Mouse (Mus musculus) limb, embryonic 13.5 days (tissue): ENCODE results near the gene Cdc42bpg. TPM values are rescaled to one million over a fixed set of nuclear protein-coding genes. Genes with fewer than 3 reads are reported as not detected.

Experiments used
- ATAC-seq: fragments of 200-750 bp; cut with Nextera tagmentation; 2 replicates; pipeline ENCODE4 v1.8.0; 2017; ENCODE audit warnings: low read depth, moderate number of reproducible peaks, moderate TSS enrichment; ENCODE audit not compliant: low FRiP score
- H3K27ac ChIP-seq: fragments of 300-500 bp; sonication (generic); 2 replicates; pipeline ENCODE4 v1.5.1; 2015; ENCODE audit warnings: inconsistent platforms, mild to moderate bottlenecking, moderate library complexity
- H3K27me3 ChIP-seq: fragments of 300-500 bp; sonication (generic); 2 replicates; pipeline ENCODE4 v1.6.1; 2015; ENCODE audit warnings: mild to moderate bottlenecking, inconsistent platforms
- H3K36me3 ChIP-seq: fragments of 300-500 bp; sonication (generic); 2 replicates; pipeline ENCODE4 v1.6.1; 2015; ENCODE audit warnings: inconsistent platforms, mild to moderate bottlenecking, moderate library complexity
- H3K4me1 ChIP-seq: fragments of 300-500 bp; sonication (generic); 2 replicates; pipeline ENCODE4 v1.6.1; 2015; ENCODE audit warnings: inconsistent platforms
- H3K4me2 ChIP-seq: fragments of 300-500 bp; sonication (generic); replicated peaks from 2 replicates; pipeline ENCODE4 v1.6.1; 2015; ENCODE audit warnings: inconsistent platforms, mild to moderate bottlenecking, moderate library complexity
- H3K4me3 ChIP-seq: fragments of 300-500 bp; sonication (generic); 2 replicates; pipeline ENCODE4 v1.5.1; 2015; ENCODE audit warnings: moderate library complexity, mild to moderate bottlenecking, inconsistent platforms
- H3K9ac ChIP-seq: fragments of 300-500 bp; sonication (generic); 2 replicates; pipeline ENCODE4 v1.6.1; 2015; ENCODE audit warnings: mild to moderate bottlenecking, inconsistent platforms
- H3K9me3 ChIP-seq: fragments of 300-500 bp; sonication (generic); 2 replicates; pipeline ENCODE4 v1.6.1; 2016; ENCODE audit warnings: inconsistent platforms
- WGBS: fragments of 180-500 bp; shearing (Covaris S2); methylation state at CpG from one replicate; pipeline ENCODE4 v1.1.7; 2015; 5-methylcytosine and 5-hydroxymethylcytosine counted together
- polyA plus RNA-seq: library from polyadenylated mRNA; unstranded; fragments of >200 nt; fragmentation: Nextera tagmentation; extraction: Ambion mirVana; gene quantifications from 2 replicates; pipeline ENCODE4 v1.2.1, GENCODE M21; 2015

Gene Cdc42bpg
- polyA plus RNA-seq, 1 experiment from 2014 or later = 0.70 TPM

- Histone ChIP-seq H3K4me1 (peaks cover 38% of the 10 kb centered on the region), H3K9me3 (no peaks in the 10 kb centered on the region), H3K4me3 (peak overlapping the region; percentile 87), H3K36me3 (peaks cover 45% of the 10 kb centered on the region), H3K4me2 (peak overlapping the region; percentile 88), H3K27ac (peak overlapping the region; percentile 72), H3K27me3 (no peaks in the 10 kb centered on the region), H3K9ac (peak overlapping the region; percentile 89)
- ATAC-seq = no peak
- 30% methylated on average over 6 of the region's 6 CpGs for whole genome bisulfite sequencing
These were observed 27.7 kb upstream of the Cdc42bpg start for GRCm38 (mm10) chr19:6278439-6279073.

- Histone ChIP-seq H3K36me3 (peaks cover 55% of the 10 kb centered on the region), H3K4me2 (peak overlapping the region; percentile 88), H3K27ac (peak overlapping the region; percentile 40; the same call in 1 of the 2 replicates), H3K4me3 (peak overlapping the region; percentile 87), H3K27me3 (no peaks in the 10 kb centered on the region), H3K9ac (peak overlapping the region; percentile 89), H3K4me1 (peaks cover 38% of the 10 kb centered on the region), H3K9me3 (no peaks in the 10 kb centered on the region)
- WGBS = 86% methylated on average over 6 of the region's 6 CpGs
- no peak for ATAC-seq
These were observed 26.6 kb upstream of the Cdc42bpg start for GRCm38 (mm10) chr19:6279481-6280144.

GRCm38 (mm10) chr19:6280554-6280953, 25.7 kb upstream of the Cdc42bpg start:
- Histone ChIP-seq H3K4me2 (0 out of 2 replicates have a peak overlapping the region, but pooled peaks have one; percentile 88), H3K9ac (no peak overlapping the region; the same call in 1 of the 2 replicates), H3K4me3 (no peak overlapping the region), H3K27me3 (no peaks in the 10 kb centered on the region), H3K4me1 (peaks cover 34% of the 10 kb centered on the region), H3K36me3 (peaks cover 64% of the 10 kb centered on the region), H3K27ac (no peak overlapping the region), H3K9me3 (no peaks in the 10 kb centered on the region)
- ATAC-seq = no peak
- 91% methylated on average over 7 of the region's 7 CpGs for WGBS

- Histone ChIP-seq H3K4me1 (peaks cover 27% of the 10 kb centered on the region), H3K4me3 (no peak overlapping the region), H3K9me3 (no peaks in the 10 kb centered on the region), H3K9ac (no peak overlapping the region), H3K27ac (no peak overlapping the region; the same call in 1 of the 2 replicates), H3K27me3 (no peaks in the 10 kb centered on the region), H3K36me3 (peaks cover 73% of the 10 kb centered on the region), H3K4me2 (no peak overlapping the region)
- no peak for ATAC-seq
- 79% methylated on average over 14 of the region's 14 CpGs for WGBS
These were observed 24.9 kb upstream of the Cdc42bpg start for GRCm38 (mm10) chr19:6281122-6282020.

GRCm38 (mm10) chr19:6283001-6283400, 23.3 kb upstream of the Cdc42bpg start:
- H3K4me3 ChIP-seq = no peak overlapping the region
- no peak overlapping the region for H3K27ac ChIP-seq
- H3K4me2 ChIP-seq = no peak overlapping the region
- no peaks in the 10 kb centered on the region for H3K27me3 ChIP-seq
- no peak overlapping the region for H3K9ac ChIP-seq
- peaks cover 32% of the 10 kb centered on the region for H3K4me1 ChIP-seq
- H3K36me3 ChIP-seq = peaks cover 85% of the 10 kb centered on the region
- ATAC-seq = no peak
- no peaks in the 10 kb centered on the region for H3K9me3 ChIP-seq
- WGBS = 81% methylated on average over 5 of the region's 5 CpGs

GRCm38 (mm10) chr19:6284502-6284901, 21.8 kb upstream of the Cdc42bpg start:
- peaks cover 24% of the 10 kb centered on the region for H3K4me1 ChIP-seq
- no peak overlapping the region for H3K4me3 ChIP-seq
- no peaks in the 10 kb centered on the region for H3K27me3 ChIP-seq
- peaks cover 91% of the 10 kb centered on the region for H3K36me3 ChIP-seq
- no peak overlapping the region for H3K4me2 ChIP-seq
- ATAC-seq = no peak
- WGBS = 89% methylated on average over 12 of the region's 12 CpGs
- peak overlapping the region; percentile 35; the same call in 1 of the 2 replicates for H3K9ac ChIP-seq
- H3K9me3 ChIP-seq = no peaks in the 10 kb centered on the region
- H3K27ac ChIP-seq = no peak overlapping the region

- H3K9ac ChIP-seq = no peak overlapping the region
- no peak overlapping the region for H3K27ac ChIP-seq
- H3K36me3 ChIP-seq = peaks cover 91% of the 10 kb centered on the region
- no peak overlapping the region for H3K4me3 ChIP-seq
- no peak overlapping the region for H3K4me2 ChIP-seq
- no peaks in the 10 kb centered on the region for H3K9me3 ChIP-seq
- H3K4me1 ChIP-seq = peaks cover 17% of the 10 kb centered on the region
- ATAC-seq = no peak
- H3K27me3 ChIP-seq = no peaks in the 10 kb centered on the region
- WGBS = 75% methylated on average over 8 of the region's 8 CpGs
These were observed 21.0 kb upstream of the Cdc42bpg start for GRCm38 (mm10) chr19:6285226-6285625.

GRCm38 (mm10) chr19:6285632-6286433, 20.4 kb upstream of the Cdc42bpg start:
- Histone ChIP-seq H3K27me3 (no peaks in the 10 kb centered on the region), H3K36me3 (peaks cover 88% of the 10 kb centered on the region), H3K4me1 (peaks cover 17% of the 10 kb centered on the region), H3K9me3 (no peaks in the 10 kb centered on the region), H3K27ac (no peak overlapping the region), H3K4me2 (no peak overlapping the region), H3K4me3 (no peak overlapping the region), H3K9ac (no peak overlapping the region)
- 79% methylated on average over 7 of the region's 7 CpGs for WGBS
- no peak for ATAC-seq

GRCm38 (mm10) chr19:6286434-6287401, 19.5 kb upstream of the Cdc42bpg start:
- Histone ChIP-seq H3K4me1 (peaks cover 17% of the 10 kb centered on the region), H3K4me3 (no peak overlapping the region), H3K9me3 (no peaks in the 10 kb centered on the region), H3K36me3 (peaks cover 88% of the 10 kb centered on the region), H3K27ac (no peak overlapping the region), H3K4me2 (no peak overlapping the region), H3K27me3 (no peaks in the 10 kb centered on the region), H3K9ac (no peak overlapping the region)
- ATAC-seq = no peak
- WGBS = 90% methylated on average over 19 of the region's 19 CpGs

- no peak overlapping the region for H3K4me3 ChIP-seq
- no peaks in the 10 kb centered on the region for H3K27me3 ChIP-seq
- no peak overlapping the region for H3K9ac ChIP-seq
- H3K4me2 ChIP-seq = no peak overlapping the region
- no peaks in the 10 kb centered on the region for H3K9me3 ChIP-seq
- peaks cover 85% of the 10 kb centered on the region for H3K36me3 ChIP-seq
- no peak overlapping the region for H3K27ac ChIP-seq
- WGBS = 66% methylated on average over 13 of the region's 13 CpGs
- H3K4me1 ChIP-seq = peaks cover 17% of the 10 kb centered on the region
- ATAC-seq = no peak
These were observed 17.9 kb upstream of the Cdc42bpg start for GRCm38 (mm10) chr19:6288236-6288894.
